Comparison of ENCODE assay signal across 9 mouse cellular contexts in the genomic region with DNA sequence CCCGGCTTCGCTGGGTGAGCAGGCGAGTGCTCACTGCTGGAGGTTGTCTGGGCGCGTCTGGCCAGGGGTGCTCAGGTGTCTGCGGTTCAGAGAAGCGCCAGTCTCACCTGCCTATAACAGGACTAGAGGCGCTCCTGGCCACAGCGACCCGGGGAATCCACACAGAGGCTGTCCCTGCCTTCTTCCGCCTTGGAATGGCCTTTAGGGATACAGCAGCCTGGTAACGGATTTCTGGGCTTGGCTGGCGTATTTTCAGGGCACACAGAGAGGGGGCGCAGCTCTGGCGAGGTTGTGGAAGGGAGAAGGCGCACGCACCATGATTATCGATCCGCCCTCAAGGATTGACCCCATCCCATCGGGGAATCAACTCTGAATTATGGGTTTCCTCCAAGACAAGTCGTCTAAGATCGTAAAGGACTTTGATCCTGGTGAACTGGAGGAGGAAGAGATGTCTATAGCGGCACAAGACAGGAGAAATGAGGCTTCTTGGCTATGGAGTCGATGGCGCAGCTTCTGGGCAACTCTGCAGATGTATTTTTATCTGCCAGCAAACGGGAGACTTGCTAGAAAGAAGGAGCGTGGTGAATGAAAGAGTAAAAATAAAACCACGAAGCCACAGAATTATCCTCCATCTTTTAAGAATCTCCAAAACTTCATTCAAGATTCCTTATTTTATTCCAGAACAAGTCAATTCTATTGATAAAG. TPM values are rescaled to one million over a fixed set of nuclear protein-coding genes. Genes with fewer than 3 reads are reported as not detected.
DNase-seq lines count a peak whose midpoint lies in the region; ATAC-seq and TF ChIP-seq lines count a peak whose summit lies in the region.
"Had no signal": no experiment of that assay in that cellular context is flagged by ENCODE, and none has a peak within 500 bp of the region (broad histone marks: within the 10 kb centered on the region; RNA-seq: fewer than 3 reads in every experiment).

No protein-coding gene starts in this region.

- H3K27me3 ChIP-seq in heart, embryonic 16.5 days (ENCODE audit: control insufficient read depth, insufficient read depth, low read length) = peaks cover 48% of the 10 kb centered on the region
- peaks cover 81% of the 10 kb centered on the region for H3K27me3 ChIP-seq in hindbrain, embryonic 10.5 days (ENCODE audit: insufficient read depth, poor library complexity, severe bottlenecking)
- H3K27me3 ChIP-seq in liver, embryonic 13.5 days = peaks cover 84% of the 10 kb centered on the region

- DNase-seq in heart, adult 18-20 months = no peak
- peak; percentile 29 for DNase-seq in brain, embryonic 14.5 days (ENCODE audit: low read depth)
- DNase-seq in hindbrain, embryonic 10.5 days (ENCODE audit: low spot score) = peak; percentile 62
- DNase-seq in liver, embryonic 13.5 days = no peak
- DNase-seq in retina, embryonic 14.5 days (ENCODE audit: low spot score) = peak; percentile 49
- DNase-seq in adipocyte (ENCODE audit: low spot score) = no peak
- DNase-seq in yolk sac, embryonic 10.5 days (ENCODE audit: low spot score) = no peak

- WGBS in heart, embryonic 16.5 days = 9% methylated on average over 28 of the region's 28 CpGs
- WGBS in hindbrain, embryonic 10.5 days = 6% methylated on average over 28 of the region's 28 CpGs
- 7% methylated on average over 28 of the region's 28 CpGs for WGBS in liver, embryonic 13.5 days (ENCODE audit: insufficient replicate concordance)

- no peaks in the 10 kb centered on the region for H3K36me3 ChIP-seq in heart, embryonic 16.5 days (ENCODE audit: control insufficient read depth, insufficient read depth)
- H3K36me3 ChIP-seq in hindbrain, embryonic 10.5 days = no peaks in the 10 kb centered on the region
- H3K36me3 ChIP-seq in liver, embryonic 13.5 days = no peaks in the 10 kb centered on the region

- ATAC-seq in heart, embryonic 16.5 days (replicated peaks; ENCODE audit: extremely low read depth, insufficient read depth, low FRiP score) = no peak
- no peak for ATAC-seq in liver, embryonic 13.5 days (ENCODE audit: low read depth)
- ATAC-seq: Patski had no signal

- H3K27ac ChIP-seq in heart, embryonic 16.5 days (ENCODE audit: low read length) = no peak overlapping the region
- peak overlapping the region; percentile 16; the same call in 1 of the 2 replicates for H3K27ac ChIP-seq in hindbrain, embryonic 10.5 days
- H3K27ac ChIP-seq in liver, embryonic 13.5 days = no peak overlapping the region

- TF ChIP-seq CTCF in brain, embryonic 14.5 days (IDR thresholded peaks at IDR 0.05; ENCODE audit: borderline replicate concordance, extremely low read depth, insufficient read depth, insufficient read length) = peak; percentile 39; the same call in 1 of the 2 replicates

- TF ChIP-seq POLR2A in brain, embryonic 14.5 days (IDR thresholded peaks at IDR 0.05; ENCODE audit: borderline replicate concordance, extremely low read depth, insufficient read depth, insufficient read length, poor library complexity, severe bottlenecking) = no peak

- peaks cover 26% of the 10 kb centered on the region for H3K4me1 ChIP-seq in heart, embryonic 16.5 days (ENCODE audit: control insufficient read depth, insufficient read depth, low read length)
- H3K4me1 ChIP-seq in hindbrain, embryonic 10.5 days (replicated peaks) = peaks cover 38% of the 10 kb centered on the region
- H3K4me1 ChIP-seq in liver, embryonic 13.5 days (replicated peaks) = peaks cover 21% of the 10 kb centered on the region

- H3K9ac ChIP-seq in heart, embryonic 16.5 days (ENCODE audit: low read length) = 0 out of 2 replicates have a peak overlapping the region, but pooled peaks have one; percentile 33
- no peak overlapping the region for H3K9ac ChIP-seq in liver, embryonic 13.5 days

- H3K4me3 ChIP-seq in heart, embryonic 16.5 days (ENCODE audit: low read length) = peak overlapping the region; percentile 51
- H3K4me3 ChIP-seq in hindbrain, embryonic 10.5 days = peak overlapping the region; percentile 58
- H3K4me3 ChIP-seq in liver, embryonic 13.5 days (replicated peaks) = peak overlapping the region; percentile 14; the same call in 1 of the 2 replicates

- peak overlapping the region; percentile 80 for H3K4me2 ChIP-seq in heart, embryonic 16.5 days (ENCODE audit: low read depth, low read length)
- peak overlapping the region; percentile 28 for H3K4me2 ChIP-seq in liver, embryonic 13.5 days

- no peaks in the 10 kb centered on the region for H3K9me3 ChIP-seq in heart, embryonic 16.5 days (replicated peaks; ENCODE audit: control insufficient read depth, low read length)
- no peaks in the 10 kb centered on the region for H3K9me3 ChIP-seq in hindbrain, embryonic 10.5 days
- H3K9me3 ChIP-seq in liver, embryonic 13.5 days (replicated peaks) = no peaks in the 10 kb centered on the region

RNA-seq across cellular contexts. Expression of a gene that starts 1.3 kb away (rescaled TPM):
- 0.14 and 0.76 TPM in 2 replicates for polyA plus RNA-seq in heart, embryonic 16.5 days (2015; fragmentation: Nextera tagmentation; extraction: Ambion mirVana)
- not detected for total RNA-seq in heart, adult 18-20 months (2021)
- polyA plus RNA-seq in brain, embryonic 14.5 days (2012; rRNA removed) = 0.34 TPM in 2 replicates
- 0.22 and 0.27 TPM in 2 replicates for polyA plus RNA-seq in hindbrain, embryonic 10.5 days (2016; fragmentation: Nextera tagmentation; extraction: Ambion mirVana)
- polyA plus RNA-seq in liver, embryonic 13.5 days (2015; fragmentation: Nextera tagmentation; extraction: Ambion mirVana) = not detected in 2 replicates
- polyA plus RNA-seq: Patski had no signal

RNA-seq across cellular contexts. Expression of a gene that starts 35.5 kb away (rescaled TPM):
- polyA plus RNA-seq in heart, embryonic 16.5 days (2015; fragmentation: Nextera tagmentation; extraction: Ambion mirVana) = 27.2 and 28.0 TPM in 2 replicates
- 10 to 100 TPM; 27.4 to 27.5 TPM for total RNA-seq in heart, adult 18-20 months (2021)
- polyA plus RNA-seq in brain, embryonic 14.5 days (2012; rRNA removed) = 29.5 and 31.6 TPM in 2 replicates
- 47.9 and 60.4 TPM in 2 replicates for polyA plus RNA-seq in hindbrain, embryonic 10.5 days (2016; fragmentation: Nextera tagmentation; extraction: Ambion mirVana)
- polyA plus RNA-seq in liver, embryonic 13.5 days (2015; fragmentation: Nextera tagmentation; extraction: Ambion mirVana) = 20.7 and 21.1 TPM in 2 replicates

RNA-seq across cellular contexts. Expression of a gene that starts 35.5 kb away (rescaled TPM):
- 2.9 and 3.9 TPM in 2 replicates for polyA plus RNA-seq in heart, embryonic 16.5 days (2015; fragmentation: Nextera tagmentation; extraction: Ambion mirVana)
- total RNA-seq in heart, adult 18-20 months (2021) = 10 to 100 TPM in 1 of 2 experiments, 1 to 10 TPM in 1; 8.8 to 10.7 TPM
- polyA plus RNA-seq in brain, embryonic 14.5 days (2012; rRNA removed) = not detected in 2 replicates
- 0.24 TPM in 1 of 2 replicates, not detected in the other for polyA plus RNA-seq in hindbrain, embryonic 10.5 days (2016; fragmentation: Nextera tagmentation; extraction: Ambion mirVana)
- polyA plus RNA-seq in liver, embryonic 13.5 days (2015; fragmentation: Nextera tagmentation; extraction: Ambion mirVana) = 2.8 and 4.4 TPM in 2 replicates

Comparison
In these comparisons a context has a peak if more than half of its experiments do, and no peak if none do; other contexts are left out.
1. DNase-seq: peak in brain, embryonic 14.5 days (single experiment), hindbrain, embryonic 10.5 days (single experiment) and retina, embryonic 14.5 days (single experiment); none in heart, adult 18-20 months (0 of 2), liver, embryonic 13.5 days (single experiment), adipocyte (single experiment) and yolk sac, embryonic 10.5 days (single experiment).
2. Peak in every context shown above with its lines, with median percentiles within 50 percentile points of each other: H3K4me3 ChIP-seq.